Mouse (Mus musculus) forebrain, embryonic 11.5 days (tissue): Measurements from ENCODE around the gene Ptprr. TPM values are rescaled to one million over a fixed set of nuclear protein-coding genes. Genes with fewer than 3 reads are reported as not detected.

Source experiments
- ATAC-seq: fragments of 200-750 bp; cut with Nextera tagmentation; replicated peaks from 2 replicates; pipeline ENCODE4 v1.8.0; 2017; ENCODE audit warnings: moderate TSS enrichment; ENCODE audit not compliant: low FRiP score
- DNase-seq: peaks from one replicate; pipeline ENCODE4 v3.0.0-alpha.2; 2017; ENCODE audit warnings: low spot score
- H3K27ac ChIP-seq: fragments of 300-500 bp; sonication (generic); 2 replicates; pipeline ENCODE4 v1.5.1; 2014; ENCODE audit warnings: low read depth, low read length
- H3K27me3 ChIP-seq: fragments of 300-500 bp; sonication (generic); 2 replicates; pipeline ENCODE4 v1.6.1; 2014; ENCODE audit warnings: mild to moderate bottlenecking, low read length, mixed read lengths; ENCODE audit not compliant: control insufficient read depth, insufficient read depth
- H3K36me3 ChIP-seq: fragments of 300-500 bp; sonication (generic); 2 replicates; pipeline ENCODE4 v1.6.1; 2014; ENCODE audit warnings: mild to moderate bottlenecking, low read length, moderate library complexity, mixed read lengths; ENCODE audit not compliant: control insufficient read depth, insufficient read depth
- H3K4me1 ChIP-seq: fragments of 300-500 bp; sonication (generic); replicated peaks from 2 replicates; pipeline ENCODE4 v1.6.1; 2014; ENCODE audit warnings: low read length, mixed read lengths; ENCODE audit not compliant: control insufficient read depth, insufficient read depth
- H3K4me2 ChIP-seq: fragments of 300-500 bp; sonication (generic); 2 replicates; pipeline ENCODE4 v1.6.1; 2014; ENCODE audit warnings: low read depth, mild to moderate bottlenecking, low read length, moderate library complexity, mixed read lengths; ENCODE audit not compliant: severe bottlenecking
- H3K4me3 ChIP-seq: fragments of 300-500 bp; sonication (generic); 2 replicates; pipeline ENCODE4 v1.5.1; 2014; ENCODE audit warnings: low read depth, low read length
- H3K9ac ChIP-seq: fragments of 300-500 bp; sonication (generic); 2 replicates; pipeline ENCODE4 v1.6.1; 2014; ENCODE audit warnings: low read length
- H3K9me3 ChIP-seq: fragments of 300-500 bp; sonication (generic); 2 replicates; pipeline ENCODE4 v1.6.1; 2016; ENCODE audit warnings: low read length, mixed read lengths; ENCODE audit not compliant: control insufficient read depth
- WGBS: fragments of 180-500 bp; shearing (Covaris S2); extraction: QIAGEN DNeasy Blood & Tissue Kit; methylation state at CpG from one replicate; pipeline ENCODE4 v1.1.7; 2014; 5-methylcytosine and 5-hydroxymethylcytosine counted together
- polyA plus RNA-seq: library from polyadenylated mRNA; unstranded; fragments of >200 nt; fragmentation: Nextera tagmentation; extraction: Ambion mirVana; gene quantifications from 2 replicates; pipeline ENCODE4 v1.2.1, GENCODE M21; 2014

Ptprr gene
- polyA plus RNA-seq, 1 experiment from 2014 or later: 0.69 TPM

DNA sequence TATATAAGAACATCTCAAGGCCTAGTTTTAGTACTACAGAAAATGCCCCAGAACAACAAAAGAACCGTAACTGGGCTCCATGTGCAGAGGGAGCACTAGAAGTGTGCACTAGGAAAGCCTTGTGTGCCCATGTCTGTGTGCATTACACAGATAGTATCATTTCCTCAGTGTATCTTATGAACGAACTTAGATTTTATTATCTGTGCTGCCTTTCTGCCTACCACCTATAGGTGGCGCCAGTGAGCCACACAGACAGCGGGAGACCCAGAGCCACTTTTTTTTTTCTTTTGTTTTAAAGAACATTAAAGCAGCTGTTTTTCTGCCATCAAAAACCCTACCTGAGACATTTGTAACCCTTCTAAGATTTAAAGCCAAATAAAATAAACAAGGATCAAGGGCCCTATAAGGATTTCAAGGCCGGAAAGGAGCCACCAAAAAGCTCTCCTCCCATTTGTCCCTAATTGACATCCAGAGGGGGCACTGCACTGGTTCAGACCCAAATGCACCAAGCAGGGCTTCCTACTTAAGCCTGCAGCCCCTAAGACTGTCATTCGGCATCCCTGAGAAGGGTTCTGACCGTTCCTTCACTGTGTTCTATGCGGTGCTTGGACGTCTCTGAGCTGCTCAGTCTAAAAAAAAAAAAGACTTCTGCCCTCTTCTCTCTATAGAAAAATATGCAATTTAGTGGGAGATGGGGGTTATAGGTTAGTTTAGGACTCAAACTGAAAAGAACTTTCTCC, 190.1 kb downstream of the Ptprr start:
- DNase-seq (peak; percentile 59), ATAC-seq (peak; percentile 42; the same call in 1 of the 2 replicates)
- H3K9me3 ChIP-seq: no peaks in the 10 kb centered on the region
- H3K4me2 ChIP-seq: no peak overlapping the region
- WGBS: 18% methylated on average over 9 of the region's 9 CpGs
- H3K27me3 ChIP-seq: no peaks in the 10 kb centered on the region; the same call in 1 of the 2 replicates
- H3K36me3 ChIP-seq: no peaks in the 10 kb centered on the region
- H3K27ac ChIP-seq: no peak overlapping the region
- H3K4me1 ChIP-seq: no peaks in the 10 kb centered on the region
- no peak overlapping the region for H3K4me3 ChIP-seq
- no peak overlapping the region for H3K9ac ChIP-seq

DNA sequence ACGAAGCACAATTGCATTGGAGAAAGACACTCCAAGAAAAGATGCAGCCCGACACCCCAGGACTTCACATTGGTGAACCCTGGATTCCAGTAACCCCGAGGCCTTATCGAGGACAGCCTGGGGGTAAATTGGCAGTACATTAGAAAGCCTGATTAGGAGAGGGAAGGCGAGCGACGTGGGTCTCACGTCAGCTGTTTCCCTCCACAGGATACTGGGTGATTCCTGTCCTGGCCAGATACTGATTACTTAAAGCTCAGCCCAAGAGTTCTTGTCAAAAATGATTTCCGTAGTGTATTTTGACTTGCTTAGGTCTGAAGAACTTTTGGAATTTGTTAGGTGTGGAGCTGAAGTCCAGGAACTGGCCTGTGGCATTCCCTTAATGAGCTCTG, 190.7 kb downstream of the Ptprr start:
- Histone ChIP-seq H3K4me1 (no peaks in the 10 kb centered on the region), H3K27me3 (no peaks in the 10 kb centered on the region; the same call in 1 of the 2 replicates), H3K27ac (no peak overlapping the region), H3K4me3 (no peak overlapping the region), H3K36me3 (no peaks in the 10 kb centered on the region), H3K9me3 (no peaks in the 10 kb centered on the region), H3K9ac (no peak overlapping the region), H3K4me2 (no peak overlapping the region)
- 50% methylated on average over 9 of the region's 9 CpGs for WGBS
- no peak for ATAC-seq
- no peak for DNase-seq

DNA sequence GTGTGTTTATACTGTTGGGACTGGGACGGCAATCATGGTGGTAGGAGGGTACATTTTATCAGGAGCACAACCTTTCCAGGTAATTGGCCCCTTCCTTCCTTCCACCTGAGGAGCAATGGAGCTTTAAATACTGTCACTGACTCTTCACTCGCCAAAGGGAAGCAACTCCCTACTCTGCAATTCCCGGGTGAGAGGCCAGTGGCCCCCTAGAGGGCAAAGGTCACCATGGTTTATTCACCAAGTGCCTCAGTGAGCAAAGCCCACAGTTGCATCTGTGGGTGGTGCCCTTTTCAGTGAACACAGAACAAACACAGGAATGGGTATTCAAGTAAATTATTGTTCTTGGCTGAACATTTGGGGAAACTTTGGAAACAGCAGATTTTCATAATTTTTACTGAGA, 194.1 kb downstream of the Ptprr start:
- H3K4me3 ChIP-seq: no peak overlapping the region
- no peak overlapping the region for H3K9ac ChIP-seq
- WGBS: 21% methylated on average over 3 of the region's 3 CpGs
- H3K4me2 ChIP-seq: no peak overlapping the region
- DNase-seq (no peak), ATAC-seq (no peak)
- no peak overlapping the region for H3K27ac ChIP-seq
- H3K9me3 ChIP-seq: no peaks in the 10 kb centered on the region
- no peaks in the 10 kb centered on the region for H3K4me1 ChIP-seq
- no peaks in the 10 kb centered on the region for H3K36me3 ChIP-seq
- no peaks in the 10 kb centered on the region; the same call in 1 of the 2 replicates for H3K27me3 ChIP-seq

DNA sequence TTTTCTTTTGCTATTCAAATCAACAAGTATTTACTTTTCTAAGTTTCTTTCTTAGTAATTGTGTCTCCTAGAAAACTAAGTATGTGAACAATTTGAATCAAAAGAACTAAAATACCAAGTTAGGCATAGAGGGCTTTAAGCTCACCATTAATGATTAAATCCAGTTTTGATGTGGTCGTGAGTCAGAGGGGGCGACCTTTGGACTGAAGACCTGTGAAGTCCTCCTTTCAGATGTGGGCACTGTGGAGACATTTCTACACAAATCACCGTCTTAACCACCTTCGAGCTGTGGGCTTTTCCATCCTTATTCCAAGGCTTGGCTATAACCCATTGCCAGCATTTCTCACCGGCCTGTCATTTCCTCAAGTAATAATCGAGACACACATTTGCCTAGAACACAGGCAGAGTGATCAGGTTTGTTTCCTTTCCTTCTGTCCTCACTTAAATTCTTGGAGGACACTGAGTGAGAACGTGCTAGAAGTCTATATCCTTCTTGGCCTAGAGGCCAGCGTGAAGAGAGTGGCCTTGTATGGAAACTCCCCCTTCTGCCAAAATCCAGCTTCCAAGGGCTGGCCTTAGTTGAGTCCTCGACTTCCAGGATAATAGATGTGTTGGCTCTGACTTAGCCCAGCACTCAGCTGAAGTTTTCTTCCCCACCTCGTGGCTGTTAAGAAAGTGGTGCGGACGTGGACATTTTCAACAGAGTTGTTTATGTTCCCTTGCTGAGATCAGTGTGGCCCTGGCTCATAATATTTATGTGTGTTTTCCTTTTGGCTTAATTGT, 202.5 kb downstream of the Ptprr start:
- Histone ChIP-seq H3K36me3 (no peaks in the 10 kb centered on the region), H3K4me1 (no peaks in the 10 kb centered on the region), H3K27ac (no peak overlapping the region), H3K9ac (no peak overlapping the region), H3K4me3 (no peak overlapping the region), H3K27me3 (no peaks in the 10 kb centered on the region), H3K9me3 (no peaks in the 10 kb centered on the region), H3K4me2 (no peak overlapping the region)
- ATAC-seq (no peak), DNase-seq (no peak)
- 87% methylated on average over 12 of the region's 12 CpGs for WGBS

DNA sequence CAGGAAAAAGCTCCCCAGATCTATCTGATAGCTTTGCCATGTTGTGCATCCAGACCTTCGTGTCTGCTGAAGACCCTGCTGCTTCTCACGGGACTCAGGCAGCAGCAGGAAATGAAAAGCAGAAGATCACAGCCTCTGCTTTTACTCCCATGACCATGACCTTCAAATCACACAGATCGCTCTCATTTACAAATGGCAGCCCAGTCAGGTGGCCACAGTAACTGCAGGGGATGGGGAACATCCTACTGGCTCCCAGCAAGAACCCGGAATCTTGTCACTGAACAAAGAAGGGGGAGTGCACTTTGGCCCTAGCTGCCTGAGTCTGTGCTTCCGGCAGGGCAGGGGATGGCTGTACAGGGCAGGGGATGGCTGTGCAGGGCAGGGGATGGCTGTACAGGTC, 217.3 kb downstream of the Ptprr start:
- Histone ChIP-seq H3K36me3 (no peaks in the 10 kb centered on the region), H3K27me3 (no peaks in the 10 kb centered on the region), H3K9ac (no peak overlapping the region), H3K9me3 (no peaks in the 10 kb centered on the region), H3K4me3 (no peak overlapping the region), H3K4me1 (no peaks in the 10 kb centered on the region), H3K4me2 (no peak overlapping the region), H3K27ac (no peak overlapping the region)
- WGBS: 61% methylated on average over 5 of the region's 5 CpGs
- DNase-seq: no peak
- ATAC-seq: no peak

DNA sequence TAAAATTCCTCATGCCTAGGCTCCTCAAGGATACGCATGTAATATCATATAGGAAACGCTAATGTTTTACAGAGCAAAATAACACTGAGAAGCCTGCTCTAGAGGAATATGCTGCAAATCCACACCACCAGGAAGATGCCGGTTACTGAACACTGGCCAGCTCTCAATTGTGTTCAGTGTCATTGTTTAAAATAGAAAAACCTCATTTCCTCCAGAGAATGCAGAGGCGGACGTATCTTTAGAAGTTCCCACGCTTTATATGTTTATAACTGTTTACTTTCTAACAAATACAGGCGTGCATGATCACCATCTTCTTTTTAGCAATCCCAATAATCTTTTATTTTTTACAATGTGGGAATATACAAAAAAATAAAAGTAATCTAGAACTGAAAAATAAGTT, 224.2 kb downstream of the Ptprr start:
- Histone ChIP-seq H3K4me1 (no peaks in the 10 kb centered on the region), H3K4me2 (no peak overlapping the region), H3K9ac (no peak overlapping the region), H3K4me3 (no peak overlapping the region), H3K27ac (no peak overlapping the region), H3K36me3 (no peaks in the 10 kb centered on the region), H3K27me3 (no peaks in the 10 kb centered on the region), H3K9me3 (no peaks in the 10 kb centered on the region)
- 81% methylated on average over 7 of the region's 7 CpGs for WGBS
- DNase-seq (no peak), ATAC-seq (no peak)

DNA sequence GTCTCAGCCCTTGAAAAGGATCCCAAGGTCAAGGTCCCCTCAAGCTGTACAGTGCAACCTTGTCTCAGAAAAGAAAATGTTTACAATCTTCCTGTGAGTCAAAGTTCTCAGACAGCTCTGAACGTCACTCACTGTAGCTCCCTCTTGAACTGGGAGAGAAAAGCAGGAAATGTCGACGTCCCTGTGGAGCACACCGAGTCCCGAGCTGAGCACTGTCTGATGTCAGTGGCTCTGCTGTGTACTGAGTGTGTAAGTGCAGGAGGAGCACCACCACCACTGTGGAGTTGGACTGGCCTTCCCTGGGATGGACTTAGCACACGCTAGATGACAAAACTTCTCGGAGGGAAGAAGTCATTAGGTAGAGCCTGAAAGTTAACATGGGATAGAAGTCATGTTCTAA, 225.4 kb downstream of the Ptprr start:
- Histone ChIP-seq H3K4me2 (no peak overlapping the region), H3K9me3 (no peaks in the 10 kb centered on the region), H3K27ac (no peak overlapping the region), H3K4me3 (no peak overlapping the region), H3K27me3 (no peaks in the 10 kb centered on the region), H3K9ac (no peak overlapping the region), H3K4me1 (no peaks in the 10 kb centered on the region), H3K36me3 (no peaks in the 10 kb centered on the region)
- WGBS: 64% methylated on average over 7 of the region's 7 CpGs
- DNase-seq (no peak), ATAC-seq (no peak)

DNA sequence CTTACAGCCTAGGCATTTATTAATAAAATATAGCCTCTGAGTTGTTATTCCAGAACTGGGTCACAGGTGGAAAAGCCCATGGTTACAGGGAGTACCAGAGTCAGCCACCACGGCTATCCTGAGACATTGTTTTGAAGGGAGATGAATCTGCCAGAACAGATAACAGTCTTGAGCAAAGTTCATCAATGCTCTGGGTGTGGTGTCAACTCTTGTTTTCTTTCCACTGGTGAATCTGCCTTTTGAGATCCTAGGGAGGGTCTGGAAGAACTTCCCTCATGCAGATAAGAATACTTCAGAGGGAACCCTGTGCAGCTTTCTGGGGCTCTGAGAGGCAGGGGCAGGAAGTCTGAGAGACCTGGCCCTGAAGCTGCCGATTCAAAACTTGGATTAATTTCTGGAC, 227.6 kb downstream of the Ptprr start:
- WGBS: 77% methylated on average over 2 of the region's 2 CpGs
- H3K4me1 ChIP-seq: no peaks in the 10 kb centered on the region
- no peak for ATAC-seq

More for the DNA sequence above, 227.6 kb downstream of the Ptprr start:
- H3K4me2 ChIP-seq: no peak overlapping the region
- H3K4me3 ChIP-seq: no peak overlapping the region
- H3K27me3 ChIP-seq: no peaks in the 10 kb centered on the region
- H3K27ac ChIP-seq: no peak overlapping the region
- no peaks in the 10 kb centered on the region for H3K36me3 ChIP-seq
- no peak overlapping the region for H3K9ac ChIP-seq
- no peaks in the 10 kb centered on the region for H3K9me3 ChIP-seq
- no peak for DNase-seq
